Mouse (Mus musculus) liver, postnatal 0 days (tissue): ENCODE measurements around the gene Gm20388.

Experiments
- CTCF ChIP-seq: sonication (generic); IDR thresholded peaks from 2 replicates; pipeline ENCODE4 v1.5.1; 2016; ENCODE audit warnings: antibody characterized with exemption, low read depth
- EP300 ChIP-seq: IDR thresholded peaks from 2 replicates; pipeline ENCODE4 v1.6.1; 2016; ENCODE audit warnings: antibody characterized with exemption, low read depth, mild to moderate bottlenecking

GRCm38 (mm10) chr8:120012491-120012890 lies 101.8 kb downstream of the Gm20388 start:
- TF ChIP-seq CTCF (no peak), EP300 (no peak)
